Mouse (Mus musculus) adrenal gland, adult 2 months (tissue): Measurements from ENCODE around the gene Brf1. TPM values are rescaled to one million over a fixed set of nuclear protein-coding genes. Genes with fewer than 3 reads are reported as not detected.

ENCODE experiments used
- DNase-seq: peaks from one replicate; pipeline ENCODE4 v3.0.0; 2021
- polyA plus RNA-seq: library from polyadenylated mRNA; depleted of rRNA; stranded (reverse); fragments of >200 nt; gene quantifications from 2 replicates; pipeline ENCODE4 v1.2.3, GENCODE M21; 2012
- total RNA-seq, 2 experiments: library from RNA; stranded (reverse); gene quantifications; 2 replicates each; pipeline ENCODE4 v1.2.3; 2021

The Brf1 gene
- total and polyA plus RNA-seq, 3 experiments, result 41.9 to 71.2 (median 46.8) TPM

DNA sequence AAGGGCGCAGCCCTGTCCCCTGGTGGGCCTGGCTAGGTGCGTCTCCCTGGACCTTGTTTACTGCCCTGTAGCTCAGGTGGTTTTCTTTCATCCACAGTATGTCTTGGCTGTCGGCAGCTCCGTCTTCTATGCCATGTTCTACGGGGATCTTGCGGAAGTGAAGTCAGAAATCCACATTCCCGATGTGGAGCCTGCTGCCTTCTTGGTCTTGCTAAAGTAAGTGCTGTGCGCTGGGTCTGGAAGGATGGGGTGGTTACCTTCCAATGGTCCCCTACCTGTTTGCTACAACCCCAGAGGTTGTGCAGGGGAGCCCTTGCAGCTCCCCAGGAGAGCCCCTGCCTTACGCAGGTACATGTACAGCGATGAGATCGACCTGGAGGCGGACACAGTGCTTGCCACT lies 23.3 kb downstream of the Brf1 start:
- DNase-seq, result no peak

- DNase-seq, result peak; percentile 94
Measured at GRCm38 (mm10) chr12:112976371-112977073, 24.0 kb downstream of the Brf1 start, which contains the start of gene Btbd6. Gene Btbd6 (plus strand): TSS chr12:112976482.

DNA sequence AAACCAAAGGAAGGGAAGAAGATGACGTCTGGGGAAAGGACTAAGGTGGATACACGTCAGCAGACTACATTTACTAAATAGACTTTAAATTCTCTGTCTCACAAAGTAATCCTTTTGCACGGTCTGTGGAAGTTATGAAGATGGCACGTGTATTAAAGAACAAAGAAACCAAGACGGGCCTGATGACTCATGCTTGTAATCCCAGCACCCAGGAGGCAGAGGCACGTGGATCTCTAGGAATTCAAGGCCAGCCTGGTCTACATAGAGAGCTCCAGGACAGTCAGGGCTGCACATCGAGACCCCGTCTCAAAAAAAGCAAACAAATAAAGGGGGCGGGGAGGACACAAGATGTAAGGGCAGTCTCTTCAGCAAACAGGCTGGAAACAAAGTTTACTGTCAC lies 25.8 kb downstream of the Brf1 start:
- DNase-seq, result peak; percentile 58

GRCm38 (mm10) chr12:112969616-112970015 lies 30.9 kb downstream of the Brf1 start:
- no peak for DNase-seq

DNA sequence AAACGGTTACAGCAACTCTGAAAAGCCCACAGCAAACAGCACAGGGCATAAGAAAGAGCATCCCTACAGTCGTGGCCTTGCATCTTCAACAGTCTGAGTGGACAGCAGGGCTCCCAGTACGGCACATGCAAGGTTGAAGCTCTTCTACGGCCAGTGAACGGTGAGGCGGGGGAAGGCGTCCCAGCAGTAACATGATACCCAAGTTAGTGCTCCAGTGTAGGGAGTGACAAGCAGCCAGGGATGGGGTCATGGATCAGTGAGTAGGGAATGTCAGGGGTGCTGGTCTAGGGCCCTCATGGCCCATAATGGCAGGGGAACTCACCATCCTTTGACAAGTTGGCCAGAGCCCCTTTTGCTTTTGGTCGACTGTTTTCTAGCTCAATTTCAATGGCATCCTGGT lies 31.6 kb downstream of the Brf1 start:
- no peak for DNase-seq

- DNase-seq, result no peak
Measured at GRCm38 (mm10) chr12:112965783-112966182, 34.7 kb downstream of the Brf1 start.

DNA sequence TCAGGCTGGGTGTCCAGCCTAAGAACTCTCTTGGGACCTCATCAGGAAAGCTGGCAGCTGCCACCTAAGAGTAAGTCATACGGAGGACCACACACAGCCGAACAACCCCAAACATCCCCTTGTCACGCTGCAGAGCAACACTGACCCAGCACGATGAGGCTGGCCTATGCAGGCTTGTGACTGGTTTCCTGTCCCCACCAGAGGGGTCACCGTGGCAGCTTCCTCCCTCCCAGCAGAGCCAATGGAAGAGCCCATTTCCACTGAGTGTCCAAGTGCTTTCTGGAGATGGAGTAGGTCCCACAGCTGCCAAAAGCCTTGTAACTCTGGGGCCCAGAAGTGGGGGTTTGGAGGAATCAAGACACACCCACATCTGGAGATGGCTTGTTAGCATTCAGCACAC lies 38.6 kb downstream of the Brf1 start:
- DNase-seq, result no peak

DNA sequence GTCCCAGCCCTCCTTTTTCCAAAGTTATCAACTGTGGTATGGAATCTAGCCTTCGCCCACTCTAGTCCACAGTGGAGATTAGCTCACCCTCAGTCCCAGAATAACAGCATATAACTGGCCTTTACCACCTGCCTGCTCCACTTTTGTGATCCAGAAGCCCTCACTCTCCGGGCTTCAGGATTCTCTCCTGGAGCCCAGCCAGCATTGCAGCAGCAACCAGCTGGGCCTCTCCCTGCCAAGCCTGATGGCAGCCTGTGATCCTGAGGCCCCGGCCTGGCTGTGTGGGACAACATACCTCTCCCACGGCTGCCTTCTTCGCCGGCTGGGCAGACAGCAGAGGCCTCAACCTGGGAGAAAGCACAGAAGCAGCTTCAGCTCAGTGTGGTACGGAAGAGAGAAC lies 39.1 kb downstream of the Brf1 start:
- DNase-seq, result no peak

DNA sequence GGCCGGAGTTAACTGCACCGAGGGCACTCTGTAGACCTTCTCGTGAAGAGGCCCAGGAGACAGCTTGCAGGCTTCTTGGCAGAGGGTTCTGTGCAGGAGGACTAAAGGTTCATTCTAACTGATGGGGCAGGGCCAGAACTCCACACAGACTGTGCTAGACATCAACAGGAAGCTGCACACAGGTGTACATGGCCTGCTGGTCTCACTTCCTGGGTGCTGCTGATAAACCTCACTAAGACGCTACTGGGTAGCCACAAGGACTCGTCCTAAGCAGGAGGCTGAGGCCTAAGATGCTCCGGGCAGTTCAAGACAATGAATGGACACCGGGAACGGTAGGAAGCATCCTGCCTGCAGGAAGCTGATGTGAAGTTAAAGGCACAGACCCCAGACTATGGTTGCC lies 41.1 kb downstream of the Brf1 start:
- no peak for DNase-seq

DNA sequence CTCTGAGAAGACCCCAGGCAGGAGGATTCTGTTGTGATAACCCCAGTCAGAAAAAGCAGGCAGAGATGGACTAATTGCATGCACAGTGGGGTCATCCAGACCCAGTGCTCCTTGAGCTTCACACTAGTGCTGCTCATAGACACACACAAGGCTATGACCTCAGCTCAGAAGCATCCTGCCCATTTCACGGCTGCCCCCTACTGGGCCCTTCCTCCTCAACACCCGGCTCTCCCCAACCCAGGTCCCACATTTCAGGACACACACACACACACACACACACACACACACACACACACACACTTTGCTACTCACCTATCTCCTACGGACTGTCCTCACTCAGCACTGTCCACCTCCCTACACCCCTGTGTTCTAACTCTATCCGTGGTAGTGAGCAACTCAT lies 42.2 kb downstream of the Brf1 start:
- DNase-seq, result peak; percentile 70

DNA sequence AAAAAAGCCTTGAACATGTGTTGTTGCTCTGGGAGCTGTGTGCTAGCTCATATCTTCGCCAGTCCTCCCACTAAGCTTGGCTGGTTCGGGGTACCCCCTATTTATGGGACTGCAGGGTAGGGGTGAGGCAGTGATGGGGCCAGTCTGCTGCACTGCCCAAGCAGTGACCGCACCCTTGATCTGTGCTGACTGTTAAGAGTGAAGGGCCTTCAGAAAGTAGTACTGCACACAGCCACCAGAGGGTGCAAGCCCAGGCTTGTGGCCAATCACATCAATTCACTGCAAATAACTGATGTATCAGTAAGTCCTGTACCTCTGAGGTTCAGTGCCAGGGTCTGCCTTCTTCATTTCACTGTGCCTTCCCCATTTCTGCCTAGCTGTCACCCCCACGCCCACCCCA lies 44.7 kb downstream of the Brf1 start:
- peak; percentile 83 for DNase-seq

DNA sequence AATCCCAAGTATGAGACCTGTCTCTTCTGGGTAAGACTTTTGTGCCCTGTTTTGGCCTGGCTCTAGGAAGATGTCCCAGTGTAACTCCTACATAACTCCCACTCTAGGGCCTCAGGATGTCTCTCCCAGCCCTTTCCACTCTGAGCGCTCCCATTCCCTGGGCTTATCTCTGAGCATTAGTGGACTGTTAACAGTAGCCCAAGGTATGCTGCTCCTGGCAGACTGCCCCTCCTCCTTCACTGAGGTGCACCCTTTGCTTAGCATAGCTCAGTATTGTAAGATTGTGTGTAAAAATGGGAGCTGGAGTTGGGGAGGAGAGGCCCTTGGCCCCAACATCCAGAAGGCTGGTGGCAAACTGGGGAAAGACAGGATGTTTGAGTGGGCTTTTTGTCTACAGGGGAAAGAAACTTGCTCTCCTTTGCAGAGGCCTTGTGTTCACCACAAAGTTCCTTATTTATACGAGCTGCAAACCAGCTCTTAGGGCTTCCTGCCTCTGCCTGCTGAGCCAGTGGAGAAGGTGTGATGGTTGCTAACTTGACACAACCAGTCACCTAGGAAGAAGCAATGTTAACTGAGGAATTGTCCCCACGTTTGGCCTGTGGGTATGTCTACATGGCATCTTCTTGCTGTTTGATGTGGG lies 47.5 kb downstream of the Brf1 start:
- no peak for DNase-seq

GRCm38 (mm10) chr12:112952433-112952832 lies 48.1 kb downstream of the Brf1 start:
- DNase-seq, result peak; percentile 93

DNA sequence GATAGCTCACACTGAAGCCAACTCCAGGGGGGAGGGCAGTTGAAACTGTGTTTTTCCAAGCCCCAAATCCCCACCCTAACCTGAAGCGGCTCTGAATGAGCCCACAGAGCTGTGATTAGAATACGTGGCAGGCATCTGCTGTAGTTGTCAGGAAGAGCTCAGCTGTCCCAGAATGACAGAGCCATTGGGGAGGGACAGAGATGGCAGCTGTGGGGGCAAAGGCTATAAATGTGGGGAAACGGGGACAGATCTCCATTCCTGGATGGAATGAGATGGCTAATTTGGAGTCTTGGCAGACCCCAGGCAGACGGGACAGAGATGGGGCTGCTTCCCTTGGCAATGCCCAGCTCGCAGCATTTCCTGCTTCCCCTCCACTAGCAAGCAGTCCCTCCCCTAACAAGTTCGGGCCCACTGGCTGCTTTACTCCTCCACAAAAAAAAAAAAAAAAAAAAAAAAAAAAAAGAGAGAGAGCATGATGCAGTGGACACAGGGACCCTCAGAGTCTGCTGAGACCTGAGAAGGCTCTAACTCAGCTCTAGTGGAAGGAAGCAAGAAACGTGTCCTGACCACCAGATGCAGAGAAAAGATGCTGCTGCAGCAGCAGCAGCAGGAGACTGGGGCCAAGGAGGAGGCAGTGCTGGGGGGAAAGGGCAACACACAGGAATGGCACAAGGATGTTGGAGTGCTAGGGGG lies 49.2 kb downstream of the Brf1 start:
- DNase-seq, result no peak

GRCm38 (mm10) chr12:112950761-112951129 lies 49.8 kb downstream of the Brf1 start:
- peak; percentile 34 for DNase-seq

DNA sequence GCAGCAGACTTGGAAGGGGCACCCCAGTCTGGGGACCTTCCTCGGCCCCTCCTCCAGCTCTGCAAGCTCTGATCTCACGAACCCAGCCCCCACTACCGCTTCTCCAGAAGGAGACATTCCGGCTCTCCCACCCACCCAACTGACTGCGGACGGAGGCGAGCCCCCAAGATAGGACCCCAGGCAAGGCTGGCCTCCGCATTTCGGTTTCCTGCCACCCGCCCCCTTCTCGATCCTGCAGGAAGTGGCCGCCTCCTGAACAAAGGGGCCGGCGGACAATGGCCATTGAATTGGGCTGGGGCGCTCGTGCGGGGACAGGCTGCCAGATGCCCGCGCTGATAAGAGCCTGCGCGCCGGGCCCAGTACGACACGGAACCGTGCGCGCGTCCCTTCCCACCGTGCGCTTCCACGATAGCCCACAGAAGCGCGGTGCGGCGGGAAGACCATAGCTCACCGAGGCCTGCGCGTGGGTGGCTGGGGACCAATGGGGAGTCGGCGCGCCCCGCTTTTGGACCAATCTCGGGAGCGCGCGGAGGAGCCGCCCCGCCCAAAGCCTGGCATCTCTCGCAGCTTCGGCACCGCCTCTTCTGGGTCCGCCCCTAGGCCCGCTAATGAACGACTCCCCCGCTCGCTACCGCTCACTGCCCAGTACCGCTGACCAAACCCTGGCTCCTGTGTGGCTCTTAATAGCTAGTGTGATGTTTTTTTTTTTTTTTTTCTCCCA lies 50.3 kb downstream of the Brf1 start:
- DNase-seq, result peak; percentile 96

- peak; percentile 33 for DNase-seq
Measured at GRCm38 (mm10) chr12:112947307-112947706, 53.2 kb downstream of the Brf1 start.

- DNase-seq, result no peak
Measured at GRCm38 (mm10) chr12:112943669-112944068, 56.8 kb downstream of the Brf1 start.

GRCm38 (mm10) chr12:112941776-112942713 lies 58.5 kb downstream of the Brf1 start, which contains the start of gene Nudt14:
Gene Nudt14 (minus strand): TSS chr12:112942124.
- peak; percentile 89 for DNase-seq

GRCm38 (mm10) chr12:112941156-112941775 lies 59.2 kb downstream of the Brf1 start:
- DNase-seq, result no peak

- no peak for DNase-seq
Measured at GRCm38 (mm10) chr12:112940710-112941109, 59.8 kb downstream of the Brf1 start.
